Mouse (Mus musculus): ENCODE results near the gene Baiap2l1.

DNA sequence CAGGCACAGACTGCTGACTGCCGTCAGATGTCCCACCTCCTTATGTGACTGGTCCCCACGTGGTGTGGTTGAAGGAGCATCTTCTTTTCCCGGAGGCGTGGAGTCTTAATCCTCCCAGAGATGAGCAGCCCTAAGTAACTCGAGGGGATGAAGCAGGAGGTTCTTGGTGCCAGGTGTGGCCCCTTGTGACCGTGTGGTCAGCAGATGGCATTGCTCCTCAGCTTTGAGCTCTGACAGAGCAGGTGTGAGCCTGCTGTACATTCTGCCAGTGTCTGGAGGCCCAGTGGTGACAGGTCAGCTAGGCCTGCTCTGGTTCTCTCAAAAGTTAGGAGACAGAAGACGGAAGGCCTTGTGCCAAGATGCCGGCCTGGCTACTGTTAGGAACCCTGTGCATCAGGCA lies 97.4 kb downstream of the Baiap2l1 start:
- TF ChIP-seq CTCF (IDR thresholded peaks at IDR 0.05) (no peak), POLR2A (IDR thresholded peaks at IDR 0.05; ENCODE audit: insufficient read depth, low read depth, low read length) (no peak), EP300 (IDR thresholded peaks at IDR 0.05; ENCODE audit: insufficient read depth, low read depth, low read length) (no peak)

Data from heart, adult 2 months (tissue).